Mouse (Mus musculus): ENCODE measurements at regions not wholly inside any gene's neighbourhood (a gene's known extent, or its start where the extent isn't known, plus 50 kb on each side); places are given as distances from the start of the nearest gene placed in this dataset.

- H3K4me3 ChIP-seq (replicated peaks; ENCODE audit: low read length), result no peak overlapping the region
- no peak for TF ChIP-seq POU5F1 (IDR thresholded peaks at IDR 0.05; ENCODE audit: borderline replicate concordance, low read length)
- no peaks in the 10 kb centered on the region for H3K4me1 ChIP-seq (replicated peaks; ENCODE audit: low read depth, low read length)
- no peaks in the 10 kb centered on the region for H3K9me3 ChIP-seq (ENCODE audit: low read length)
- no peaks in the 10 kb centered on the region for H3K27me3 ChIP-seq (ENCODE audit: insufficient read depth, low read length)
- no peaks in the 10 kb centered on the region for H3K36me3 ChIP-seq (ENCODE audit: insufficient read depth, low read length)
Measured at GRCm38 (mm10) chr7:77928479-77929467, 809.0 kb downstream of the Ntrk3 start.

- H3K4me3 ChIP-seq (replicated peaks; ENCODE audit: low read length), result no peak overlapping the region
- H3K36me3 ChIP-seq (ENCODE audit: insufficient read depth, low read length), result no peaks in the 10 kb centered on the region
- TF ChIP-seq NANOG (IDR thresholded peaks at IDR 0.05; ENCODE audit: borderline replicate concordance, low read length) (no peak), POU5F1 (IDR thresholded peaks at IDR 0.05; ENCODE audit: borderline replicate concordance, low read length) (no peak)
- H3K9me3 ChIP-seq (ENCODE audit: low read length), result peaks cover 12% of the 10 kb centered on the region
- H3K27me3 ChIP-seq (ENCODE audit: insufficient read depth, low read length), result no peaks in the 10 kb centered on the region
- no peaks in the 10 kb centered on the region for H3K4me1 ChIP-seq (replicated peaks; ENCODE audit: low read depth, low read length)
Measured at GRCm38 (mm10) chr7:77899231-77899630, 838.6 kb downstream of the Ntrk3 start.

GRCm38 (mm10) chr7:77888543-77888942 lies 849.3 kb downstream of the Ntrk3 start:
- TF ChIP-seq NANOG (IDR thresholded peaks at IDR 0.05; ENCODE audit: borderline replicate concordance, low read length), result no peak
- Histone ChIP-seq H3K36me3 (ENCODE audit: insufficient read depth, low read length) (no peaks in the 10 kb centered on the region), H3K4me3 (replicated peaks; ENCODE audit: low read length) (no peak overlapping the region), H3K9me3 (ENCODE audit: low read length) (no peaks in the 10 kb centered on the region), H3K4me1 (replicated peaks; ENCODE audit: low read depth, low read length) (no peaks in the 10 kb centered on the region), H3K27me3 (ENCODE audit: insufficient read depth, low read length) (no peaks in the 10 kb centered on the region)

GRCm38 (mm10) chr7:77882605-77883354 lies 855.0 kb downstream of the Ntrk3 start:
- Histone ChIP-seq H3K27me3 (ENCODE audit: insufficient read depth, low read length) (no peaks in the 10 kb centered on the region), H3K4me3 (replicated peaks; ENCODE audit: low read length) (no peak overlapping the region), H3K36me3 (ENCODE audit: insufficient read depth, low read length) (no peaks in the 10 kb centered on the region), H3K9me3 (ENCODE audit: low read length) (no peaks in the 10 kb centered on the region), H3K4me1 (replicated peaks; ENCODE audit: low read depth, low read length) (no peaks in the 10 kb centered on the region)
- TF ChIP-seq POU5F1 (IDR thresholded peaks at IDR 0.05; ENCODE audit: borderline replicate concordance, low read length), result no peak

- TF ChIP-seq NANOG (IDR thresholded peaks at IDR 0.05; ENCODE audit: borderline replicate concordance, low read length) (no peak), POU5F1 (IDR thresholded peaks at IDR 0.05; ENCODE audit: borderline replicate concordance, low read length) (no peak), CTCF (conservative IDR thresholded peaks at IDR 0.05; ENCODE audit: low read length) (no peak)
- Histone ChIP-seq H3K4me1 (replicated peaks; ENCODE audit: low read depth, low read length) (no peaks in the 10 kb centered on the region), H3K27me3 (ENCODE audit: insufficient read depth, low read length) (no peaks in the 10 kb centered on the region), H3K9me3 (ENCODE audit: low read length) (no peaks in the 10 kb centered on the region), H3K4me3 (replicated peaks; ENCODE audit: low read length) (no peak overlapping the region), H3K36me3 (ENCODE audit: insufficient read depth, low read length) (no peaks in the 10 kb centered on the region)
Measured at GRCm38 (mm10) chr7:77867518-77867917, 870.3 kb downstream of the Ntrk3 start.

- H3K9me3 ChIP-seq (ENCODE audit: low read length), result no peaks in the 10 kb centered on the region
- H3K4me1 ChIP-seq (replicated peaks; ENCODE audit: low read depth, low read length), result no peaks in the 10 kb centered on the region
- TF ChIP-seq POU5F1 (IDR thresholded peaks at IDR 0.05; ENCODE audit: borderline replicate concordance, low read length), result no peak
- TF ChIP-seq CTCF (conservative IDR thresholded peaks at IDR 0.05; ENCODE audit: low read length), result no peak
- no peak for TF ChIP-seq NANOG (IDR thresholded peaks at IDR 0.05; ENCODE audit: borderline replicate concordance, low read length)
- no peak overlapping the region for H3K4me3 ChIP-seq (replicated peaks; ENCODE audit: low read length)
- H3K36me3 ChIP-seq (ENCODE audit: insufficient read depth, low read length), result no peaks in the 10 kb centered on the region
- no peaks in the 10 kb centered on the region for H3K27me3 ChIP-seq (ENCODE audit: insufficient read depth, low read length)
Measured at GRCm38 (mm10) chr7:77861841-77862240, 876.0 kb downstream of the Ntrk3 start.

GRCm38 (mm10) chr7:77858436-77858835 lies 879.4 kb downstream of the Ntrk3 start:
- Histone ChIP-seq H3K9me3 (ENCODE audit: low read length) (no peaks in the 10 kb centered on the region), H3K36me3 (ENCODE audit: insufficient read depth, low read length) (no peaks in the 10 kb centered on the region), H3K4me1 (replicated peaks; ENCODE audit: low read depth, low read length) (no peaks in the 10 kb centered on the region), H3K27me3 (ENCODE audit: insufficient read depth, low read length) (no peaks in the 10 kb centered on the region), H3K4me3 (replicated peaks; ENCODE audit: low read length) (no peak overlapping the region)
- TF ChIP-seq POU5F1 (IDR thresholded peaks at IDR 0.05; ENCODE audit: borderline replicate concordance, low read length), result no peak
- TF ChIP-seq CTCF (conservative IDR thresholded peaks at IDR 0.05; ENCODE audit: low read length), result no peak
- TF ChIP-seq NANOG (IDR thresholded peaks at IDR 0.05; ENCODE audit: borderline replicate concordance, low read length), result no peak

- no peaks in the 10 kb centered on the region for H3K27me3 ChIP-seq (ENCODE audit: insufficient read depth, low read length)
- no peak overlapping the region for H3K4me3 ChIP-seq (replicated peaks; ENCODE audit: low read length)
- H3K36me3 ChIP-seq (ENCODE audit: insufficient read depth, low read length), result no peaks in the 10 kb centered on the region
- H3K9me3 ChIP-seq (ENCODE audit: low read length), result no peaks in the 10 kb centered on the region
- H3K4me1 ChIP-seq (replicated peaks; ENCODE audit: low read depth, low read length), result no peaks in the 10 kb centered on the region
- TF ChIP-seq NANOG (IDR thresholded peaks at IDR 0.05; ENCODE audit: borderline replicate concordance, low read length), result no peak
- TF ChIP-seq CTCF (conservative IDR thresholded peaks at IDR 0.05; ENCODE audit: low read length), result no peak
- no peak for TF ChIP-seq POU5F1 (IDR thresholded peaks at IDR 0.05; ENCODE audit: borderline replicate concordance, low read length)
Measured at GRCm38 (mm10) chr7:77857979-77858378, 879.8 kb downstream of the Ntrk3 start.

Data from E14TG2a.4 (cell line).